Mouse (Mus musculus) megakaryocyte-erythroid progenitor cell, adult 5-6 weeks (primary cell): ENCODE data around the gene Srpk3. TPM values are rescaled to one million over a fixed set of nuclear protein-coding genes. Genes with fewer than 3 reads are reported as not detected.

Experiments used
- ATAC-seq: replicated peaks from 2 replicates; pipeline ENCODE4 v1.8.0; 2016; ENCODE audit warnings: mild to moderate bottlenecking, inconsistent platforms; ENCODE audit not compliant: severe bottlenecking, poor library complexity, low FRiP score, low TSS enrichment
- total RNA-seq, 2 experiments: library from RNA; stranded (forward) in 1 of 2; stranded (reverse) in 1 of 2; fragments of 200-1000, 215-1000 nt in 1 of 2; fragments of >200 nt in 1 of 2; fragmentation: Nextera tagmentation in 1 of 2; gene quantifications; 2 replicates each; pipeline ENCODE4 v1.2.3; 2014 to 2017

Gene Srpk3
- total RNA-seq, 2 experiments from 2014 or later = not detected

DNA sequence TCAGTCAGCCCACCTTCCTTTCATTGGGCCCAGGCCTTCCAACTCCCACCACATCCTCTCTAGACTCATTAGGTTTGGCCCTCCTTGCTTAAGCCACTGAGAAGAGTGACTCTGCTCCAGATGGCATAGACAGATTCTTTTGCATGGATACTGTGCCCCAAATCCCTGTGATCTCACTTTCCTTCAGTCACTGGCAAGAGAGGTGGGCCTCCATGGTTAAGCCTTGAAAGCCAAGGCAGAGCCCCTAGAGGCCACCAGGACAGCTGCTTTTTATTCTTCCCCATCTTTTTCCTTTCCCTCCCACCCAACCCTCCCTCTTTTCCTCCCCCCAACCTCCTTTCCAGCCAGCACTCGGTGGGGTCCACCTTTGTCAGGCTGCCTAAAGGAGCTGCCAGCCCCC is 19.3 kb downstream of the Srpk3 start:
- no peak for ATAC-seq

DNA sequence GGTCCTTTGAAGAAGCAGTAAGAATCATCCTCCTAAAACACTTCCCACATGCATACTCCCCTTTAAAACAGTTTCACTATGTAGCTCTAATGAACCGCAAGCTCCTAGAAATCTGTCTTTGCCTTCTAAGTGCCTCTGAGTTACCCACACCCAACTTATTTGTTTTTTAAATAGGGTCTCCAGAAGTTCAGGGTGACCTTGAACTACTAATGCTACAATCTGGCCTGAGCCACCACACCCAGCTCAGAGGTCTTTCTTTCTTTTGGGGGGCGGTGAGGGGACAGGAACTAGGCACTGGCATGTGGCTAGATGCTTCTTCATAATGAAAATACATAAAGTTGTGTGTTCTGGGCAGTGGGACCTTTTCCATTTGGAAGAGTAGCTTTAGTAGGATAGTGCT is 23.3 kb downstream of the Srpk3 start:
- ATAC-seq = no peak

DNA sequence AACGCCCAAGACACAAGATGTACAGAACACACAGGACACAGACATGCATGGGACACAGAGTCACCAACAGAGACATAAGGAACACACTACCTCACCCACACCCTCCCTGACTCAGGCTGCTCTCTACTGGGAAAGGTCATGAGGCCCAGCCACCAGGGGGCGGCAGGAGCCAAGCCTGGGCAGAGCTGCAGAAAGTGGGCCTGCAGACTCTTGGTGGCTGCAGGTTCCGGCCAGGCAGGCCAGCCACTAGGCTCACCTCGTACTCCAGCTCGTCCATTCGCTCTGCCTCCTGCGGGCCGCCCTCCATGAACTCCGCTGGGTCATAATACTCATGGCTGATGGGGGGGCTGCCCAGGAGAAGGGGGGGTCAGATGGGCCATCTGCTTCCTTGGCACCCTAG is 24.3 kb downstream of the Srpk3 start:
- ATAC-seq = peak; percentile 86

DNA sequence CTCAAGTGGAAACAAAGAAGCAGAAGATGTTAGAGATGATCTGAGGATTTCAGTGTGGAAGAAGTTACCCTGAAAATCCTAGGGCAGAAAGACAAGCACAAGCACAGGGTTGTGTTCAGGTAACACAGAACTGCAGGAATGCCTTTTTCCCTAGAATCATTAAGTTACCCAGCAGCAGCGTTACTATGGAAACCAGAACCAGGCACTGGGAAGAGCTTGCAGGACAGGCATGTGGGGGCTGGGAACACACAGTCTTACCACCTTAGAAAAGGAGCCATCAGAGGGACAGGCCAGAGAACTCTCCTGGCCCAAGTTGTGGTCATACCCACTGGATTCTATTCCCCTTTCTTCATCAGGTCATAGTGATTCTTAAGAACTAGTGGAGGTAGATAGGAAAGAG is 31.6 kb downstream of the Srpk3 start:
- ATAC-seq = no peak

DNA sequence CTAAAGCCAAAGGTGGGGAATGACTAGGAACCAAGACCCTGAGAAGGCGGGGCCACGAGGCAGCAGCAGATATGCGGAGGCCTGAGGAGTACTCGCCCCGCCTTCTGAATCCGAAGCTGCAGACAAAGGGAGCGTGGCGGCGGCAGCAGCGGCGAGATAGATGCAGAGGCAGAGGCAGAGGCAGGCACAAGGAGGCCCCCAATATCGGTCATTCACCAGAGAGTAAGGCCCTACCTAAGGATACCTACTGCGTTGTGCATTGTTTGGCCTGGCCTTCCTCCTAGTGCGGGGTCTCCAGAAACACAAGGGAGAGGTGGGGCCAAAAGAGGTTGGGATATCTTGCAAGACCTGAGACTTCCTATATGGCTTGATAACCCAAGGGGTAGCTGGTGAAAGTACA is 40.9 kb downstream of the Srpk3 start:
- ATAC-seq = no peak

DNA sequence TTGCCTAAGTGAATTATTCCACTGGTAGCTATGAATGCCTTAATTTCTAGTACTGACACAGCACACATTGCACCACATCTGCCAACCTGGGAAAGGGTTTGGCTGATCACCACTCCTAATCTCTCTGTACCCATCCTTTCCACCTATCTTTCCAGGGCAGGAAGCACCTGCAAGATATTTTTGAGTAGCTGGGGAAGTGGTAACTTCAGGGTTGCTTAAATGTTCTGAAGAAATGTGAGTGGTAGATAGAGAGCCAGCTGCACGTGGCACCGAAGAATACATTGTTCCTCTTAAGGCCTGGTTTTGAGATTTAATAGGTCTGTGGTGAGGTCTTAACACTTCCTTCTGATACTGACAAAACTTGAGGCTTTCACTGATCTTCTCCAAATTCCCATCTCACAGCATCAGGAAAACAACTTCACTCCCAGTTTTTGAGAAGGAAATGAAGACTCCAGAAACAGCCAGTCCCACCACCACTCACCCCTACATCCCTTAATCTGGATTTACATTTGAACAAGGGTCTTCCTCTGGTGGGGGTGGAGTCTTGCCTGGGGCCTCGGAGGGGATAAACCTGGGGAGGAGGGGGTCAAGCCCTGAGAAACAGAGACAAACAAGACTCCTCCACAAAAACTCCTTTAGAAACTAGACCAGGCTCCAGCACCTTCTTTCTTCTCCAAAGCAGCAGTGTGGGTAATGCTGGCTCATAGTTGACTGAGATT is 42.5 kb downstream of the Srpk3 start:
- peak; percentile 52; the same call in 1 of the 2 replicates for ATAC-seq

DNA sequence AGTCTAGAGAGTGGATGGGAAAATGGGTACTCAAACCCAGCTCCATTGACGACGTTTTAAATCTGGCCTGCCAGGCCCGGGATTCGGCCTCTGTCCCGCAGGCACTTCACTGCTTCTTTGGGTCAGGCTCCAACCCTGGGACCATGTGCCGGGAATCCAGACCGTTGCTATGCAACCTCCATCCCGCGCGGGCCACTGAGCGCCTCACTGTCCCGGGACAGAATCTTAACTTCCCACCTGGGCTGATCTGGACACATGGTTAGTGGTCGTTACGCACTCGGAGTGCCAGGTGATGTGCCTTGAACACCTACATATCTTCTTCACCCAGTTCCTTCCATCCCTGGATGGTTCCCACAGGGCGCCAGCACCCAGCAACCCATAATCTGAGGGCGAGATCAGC is 49.5 kb downstream of the Srpk3 start:
- ATAC-seq = no peak

DNA sequence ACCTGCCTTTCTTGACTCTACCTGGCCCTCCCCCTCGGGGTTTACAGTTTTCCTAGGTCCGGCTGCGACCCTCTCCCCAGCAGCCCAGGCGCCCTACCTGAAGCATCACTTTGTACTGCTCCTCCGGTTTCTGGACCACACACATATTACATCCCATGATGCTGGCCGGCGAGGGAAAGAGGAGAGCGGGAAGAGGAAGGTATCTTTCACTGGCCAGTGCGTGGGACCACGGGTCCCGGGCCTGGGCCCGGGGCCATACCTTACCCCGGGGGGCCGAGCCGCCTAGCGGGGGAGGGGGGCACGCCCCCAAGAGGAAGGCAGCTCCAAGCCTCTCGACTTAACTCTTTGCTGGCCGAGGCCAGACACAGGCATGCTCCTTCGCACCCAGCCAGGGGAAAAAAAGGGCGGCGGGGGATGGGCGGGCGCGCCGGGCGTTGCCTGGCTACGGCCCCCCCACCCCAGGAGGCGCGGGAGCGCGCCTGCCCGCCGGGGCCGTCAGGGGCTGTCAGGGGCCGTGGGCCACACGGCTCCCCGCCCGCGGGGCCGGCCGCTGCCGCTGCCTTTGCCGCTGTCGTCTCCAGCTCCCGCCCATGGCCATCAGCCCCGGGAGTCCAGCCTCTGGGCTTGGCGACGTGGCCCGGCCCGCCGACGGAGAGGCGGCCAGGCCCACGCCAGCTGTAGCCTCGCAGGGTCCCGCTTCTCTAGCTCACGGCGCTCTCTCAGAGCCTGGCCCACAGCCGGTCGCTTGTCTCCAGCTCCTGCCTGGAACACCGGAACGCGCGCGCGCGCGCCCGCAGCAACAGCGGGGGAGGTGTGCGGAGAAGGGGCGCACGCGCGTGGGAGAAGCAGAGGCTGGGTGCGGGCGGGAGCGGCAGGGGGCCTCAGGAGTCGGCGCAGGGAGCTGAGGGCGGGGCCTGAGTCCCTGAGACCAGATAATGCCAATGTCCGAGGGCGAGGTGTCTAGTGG is 50.3 kb downstream of the Srpk3 start, which contains the start of gene Pdzd4:
Pdzd4 (minus strand) TSS at position 785 of the 967 bp plus-strand sequence.
- ATAC-seq = no peak

Other genes starting within 250 kb of the Srpk3 start
- gene Dusp9, start 135.0 kb upstream of the Srpk3 start, total RNA-seq (2014; fragmentation: Nextera tagmentation) = 1.5 TPM in 1 of 2 replicates, not detected in the other
- 0.38 and 0.61 TPM in 2 replicates for gene Dusp9, start 135.0 kb upstream of the Srpk3 start, total RNA-seq (2017)
- 2.7 TPM in 1 of 2 replicates, not detected in the other for gene Pnck, start 114.3 kb upstream of the Srpk3 start, total RNA-seq (2014; fragmentation: Nextera tagmentation)
- gene Pnck, start 114.3 kb upstream of the Srpk3 start, total RNA-seq (2017) = not detected in 2 replicates
- gene Slc6a8, start 101.3 kb upstream of the Srpk3 start, total RNA-seq (2014; fragmentation: Nextera tagmentation) = 2.0 TPM in 1 of 2 replicates, not detected in the other
- gene Slc6a8, start 101.3 kb upstream of the Srpk3 start, total RNA-seq (2017) = 0.34 TPM in 1 of 2 replicates, not detected in the other
- 117 and 129 TPM in 2 replicates for gene Bcap31, start 58.2 kb upstream of the Srpk3 start, total RNA-seq (2014; fragmentation: Nextera tagmentation)
- 177 and 215 TPM in 2 replicates for gene Bcap31, start 58.2 kb upstream of the Srpk3 start, total RNA-seq (2017)
- 8.9 and 12.1 TPM in 2 replicates for gene Abcd1, start 57.8 kb upstream of the Srpk3 start, total RNA-seq (2014; fragmentation: Nextera tagmentation)
- gene Abcd1, start 57.8 kb upstream of the Srpk3 start, total RNA-seq (2017) = 3.5 and 6.4 TPM in 2 replicates
- gene Plxnb3, start 17.3 kb upstream of the Srpk3 start, total RNA-seq (2014; fragmentation: Nextera tagmentation) = not detected in 2 replicates
- 0.19 TPM in 1 of 2 replicates, not detected in the other for gene Plxnb3, start 17.3 kb upstream of the Srpk3 start, total RNA-seq (2017)
- gene Idh3g, start 12.5 kb downstream of the Srpk3 start, total RNA-seq (2014; fragmentation: Nextera tagmentation) = 216 and 277 TPM in 2 replicates
- 239 and 271 TPM in 2 replicates for gene Idh3g, start 12.5 kb downstream of the Srpk3 start, total RNA-seq (2017)
- gene Ssr4, start 12.6 kb downstream of the Srpk3 start, total RNA-seq (2014; fragmentation: Nextera tagmentation) = 246 and 263 TPM in 2 replicates
- 136 and 138 TPM in 2 replicates for gene Ssr4, start 12.6 kb downstream of the Srpk3 start, total RNA-seq (2017)
- 0.31 TPM in 1 of 2 replicates, not detected in the other for gene Pdzd4, start 50.6 kb downstream of the Srpk3 start, total RNA-seq (2014; fragmentation: Nextera tagmentation)
- gene Pdzd4, start 50.6 kb downstream of the Srpk3 start, total RNA-seq (2017) = 0.30 TPM in 1 of 2 replicates, not detected in the other
- gene Avpr2, start 117.7 kb downstream of the Srpk3 start, total RNA-seq (2014; fragmentation: Nextera tagmentation) = not detected in 2 replicates
- not detected in 2 replicates for gene Avpr2, start 117.7 kb downstream of the Srpk3 start, total RNA-seq (2017)
- gene L1cam, start 121.7 kb downstream of the Srpk3 start, total RNA-seq (2014; fragmentation: Nextera tagmentation) = not detected in 2 replicates
- 0.15 and 2.0 TPM in 2 replicates for gene L1cam, start 121.7 kb downstream of the Srpk3 start, total RNA-seq (2017)
- 27.6 and 32.5 TPM in 2 replicates for gene Arhgap4, start 147.5 kb downstream of the Srpk3 start, total RNA-seq (2014; fragmentation: Nextera tagmentation)
- 13.7 and 20.1 TPM in 2 replicates for gene Arhgap4, start 147.5 kb downstream of the Srpk3 start, total RNA-seq (2017)
- 224 and 245 TPM in 2 replicates for gene Naa10, start 147.5 kb downstream of the Srpk3 start, total RNA-seq (2014; fragmentation: Nextera tagmentation)
- 150 TPM in 2 replicates for gene Naa10, start 147.5 kb downstream of the Srpk3 start, total RNA-seq (2017)
- 3.3 and 7.6 TPM in 2 replicates for gene Renbp, start 156.4 kb downstream of the Srpk3 start, total RNA-seq (2014; fragmentation: Nextera tagmentation)
- 6.9 and 11.0 TPM in 2 replicates for gene Renbp, start 156.4 kb downstream of the Srpk3 start, total RNA-seq (2017)
- gene Hcfc1, start 192.0 kb downstream of the Srpk3 start, total RNA-seq (2014; fragmentation: Nextera tagmentation) = 159 and 169 TPM in 2 replicates
- gene Hcfc1, start 192.0 kb downstream of the Srpk3 start, total RNA-seq (2017) = 56.1 and 78.7 TPM in 2 replicates
- 74.9 and 81.2 TPM in 2 replicates for gene Irak1, start 249.5 kb downstream of the Srpk3 start, total RNA-seq (2014; fragmentation: Nextera tagmentation)
- gene Irak1, start 249.5 kb downstream of the Srpk3 start, total RNA-seq (2017) = 43.2 and 48.7 TPM in 2 replicates